Mouse (Mus musculus) heart, adult 10 weeks (tissue): Measurements from ENCODE around the gene Senp2. TPM values are rescaled to one million over a fixed set of nuclear protein-coding genes. Genes with fewer than 3 reads are reported as not detected.

Experiments
- polyA plus RNA-seq: library from polyadenylated mRNA; stranded (reverse); fragments of 350-450 nt; fragmentation: Illumina TruSeq; extraction: RNeasy Lipid Tissue Mini Kit (QIAGEN cat#74804); gene quantifications from one replicate; pipeline ENCODE4 v1.2.3, GENCODE M21; 2014; ENCODE audit warnings: low read depth, low replicate concordance

Senp2 gene
- polyA plus RNA-seq: 18.7 TPM

DNA sequence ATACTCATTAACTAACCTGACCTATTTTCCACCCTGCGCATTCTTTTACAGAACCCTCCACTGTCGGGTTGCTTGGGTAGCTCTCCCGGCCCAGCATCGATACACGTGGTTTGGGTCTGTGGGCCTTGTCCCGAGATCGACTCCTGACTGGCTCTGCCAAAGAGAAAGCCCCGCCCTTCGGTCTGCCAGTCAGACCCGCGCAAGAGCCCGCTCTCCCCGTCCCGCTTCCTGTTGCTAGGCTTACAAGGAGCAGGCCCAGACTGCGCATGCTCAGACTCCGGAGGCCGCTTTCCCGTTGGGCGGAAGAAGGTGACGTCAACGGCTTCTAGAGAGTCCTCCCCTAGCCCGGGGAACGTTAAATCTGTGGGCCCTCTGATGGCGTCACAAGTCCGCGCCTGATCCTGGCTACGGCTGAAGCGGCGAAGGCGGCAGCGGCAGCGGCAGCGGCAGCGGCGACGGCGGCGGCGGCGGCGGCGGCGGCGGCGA lies at the start of gene Senp2:
Gene Senp2 (plus strand): TSS at position 386 of the 486 bp plus-strand sequence.

DNA sequence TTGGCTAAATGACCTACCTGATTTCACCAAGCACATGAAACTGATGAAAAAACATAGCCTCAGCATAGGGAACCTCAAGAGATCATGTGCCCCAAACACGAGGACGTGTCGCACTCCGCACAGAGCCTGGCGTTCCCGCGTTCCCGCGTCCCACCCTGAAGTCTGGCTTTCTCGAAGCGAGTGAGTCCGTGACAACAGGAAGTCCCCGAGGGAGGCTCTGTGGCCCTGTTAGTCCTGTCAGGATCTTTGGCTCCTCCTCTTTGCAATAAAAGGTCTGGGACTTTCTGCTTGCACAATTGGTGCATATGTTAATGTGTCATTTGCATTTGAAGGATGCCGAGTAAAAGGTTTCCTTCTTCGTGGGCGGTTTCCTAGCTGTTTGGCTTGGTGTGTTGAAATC lies 14.0 kb upstream of the Senp2 start, which contains the start of gene Liph:
Gene Liph (minus strand): TSS at position 360 of the 400 bp plus-strand sequence.

Other genes starting within 250 kb of the Senp2 start
- 11.6 TPM for gene Ehhadh, start 221.7 kb upstream of the Senp2 start, polyA plus RNA-seq
- 0.97 TPM for gene Map3k13, start 215.1 kb upstream of the Senp2 start, polyA plus RNA-seq
- gene Tmem41a, start 61.9 kb upstream of the Senp2 start, polyA plus RNA-seq: 17.6 TPM
- not detected for gene Liph, start 13.8 kb upstream of the Senp2 start, polyA plus RNA-seq
- gene Igf2bp2, start 153.8 kb downstream of the Senp2 start, polyA plus RNA-seq: 5.2 TPM